Mouse (Mus musculus) CH12.LX (cell line): Measurements from ENCODE around the gene Smarcd1.

ENCODE experiments used
- CTCF ChIP-seq, 2 experiments: IDR thresholded peaks in 1 of 2; conservative IDR thresholded peaks in 1 of 2; 2 replicates each; pipeline ENCODE4 v1.5.1; 2011 to 2012; ENCODE audit warnings: low read depth in 2 of 2, low read length in 2 of 2, improper control_type of control experiment in 1 of 2, inconsistent platforms in 1 of 2, mild to moderate bottlenecking in 1 of 2, moderate library complexity in 1 of 2
- POLR2A ChIP-seq: IDR thresholded peaks from 2 replicates; pipeline ENCODE4 v1.6.1; 2011; ENCODE audit warnings: low read depth, mild to moderate bottlenecking, improper control_type of control experiment, low read length
- POLR2AphosphoS2 ChIP-seq: IDR thresholded peaks from 2 replicates; pipeline ENCODE4 v1.6.1; 2011; ENCODE audit warnings: low read depth, low read length, improper control_type of control experiment
- USF2 ChIP-seq: conservative IDR thresholded peaks from 2 replicates; pipeline ENCODE4 v1.6.1; 2011; ENCODE audit warnings: low read depth, low read length, improper control_type of control experiment
- ZKSCAN1 ChIP-seq: IDR thresholded peaks from 2 replicates; pipeline ENCODE4 v1.6.1; 2012; ENCODE audit warnings: low read depth, inconsistent platforms, low read length, improper control_type of control experiment, borderline replicate concordance
- ZNF384 ChIP-seq: IDR thresholded peaks from 2 replicates; pipeline ENCODE4 v1.6.1; 2012; ENCODE audit warnings: low read depth, low read length, improper control_type of control experiment, inconsistent platforms

GRCm38 (mm10) chr15:99670964-99671670, 30.8 kb upstream of the Smarcd1 start:
- TF ChIP-seq POLR2A (no peak), CTCF (conservative IDR thresholded peaks at IDR 0.05 in 1 of 2, IDR thresholded peaks at IDR 0.05 in 1 of 2; ENCODE audit: low read depth in 2 of 2, low read length in 2 of 2) (no peak), ZNF384 (no peak), USF2 (no peak), ZKSCAN1 (no peak), POLR2AphosphoS2 (no peak)
